ENCODE assay signal across 18 mouse cellular contexts in the genomic region with DNA sequence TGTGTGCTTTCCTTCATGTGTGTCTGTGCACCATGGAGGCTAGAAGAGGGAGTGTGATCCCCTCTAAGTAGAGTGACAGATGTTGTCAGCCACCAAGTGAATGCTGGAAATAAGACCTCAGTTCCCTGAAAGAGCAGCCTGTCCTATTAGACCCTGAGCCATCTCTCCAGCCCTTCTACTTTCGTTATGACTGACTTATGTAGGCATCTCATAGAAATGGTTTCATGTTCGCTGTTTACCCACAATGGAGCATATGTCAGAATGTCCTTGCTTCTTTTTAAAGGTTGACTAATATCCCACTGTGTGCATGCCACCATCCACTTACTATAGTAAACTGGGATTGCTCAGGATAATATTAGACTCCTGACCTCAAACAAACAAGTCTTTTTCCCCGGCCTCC. TPM values are rescaled to one million over a fixed set of nuclear protein-coding genes. Genes with fewer than 3 reads are reported as not detected.
DNase-seq lines count a peak whose midpoint lies in the region; TF ChIP-seq lines count a peak whose summit lies in the region.
"Had no signal": no experiment of that assay in that cellular context is flagged by ENCODE, and none has a peak within 500 bp of the region (broad histone marks: within the 10 kb centered on the region; RNA-seq: fewer than 3 reads in every experiment).

No protein-coding gene starts in this region.

- H3K9ac ChIP-seq in CH12.LX (ENCODE audit: insufficient read depth, low read depth) = no peak overlapping the region

- H3K4me2 ChIP-seq in CH12.LX (ENCODE audit: insufficient read depth, low read depth, poor library complexity, severe bottlenecking) = no peak overlapping the region

- TF ChIP-seq EP300 in CH12.LX (IDR thresholded peaks at IDR 0.05; ENCODE audit: low read length) = peak; percentile 41; the same call in 1 of the 2 replicates

- no peak for TF ChIP-seq RAD21 in CH12.LX (IDR thresholded peaks at IDR 0.05; ENCODE audit: low read depth, low read length)

- H3K27me3 ChIP-seq in CH12.LX (replicated peaks) = no peaks in the 10 kb centered on the region
- H3K27me3 ChIP-seq: Patski had no signal

- TF ChIP-seq CTCF in CH12.LX (conservative IDR thresholded peaks at IDR 0.05 in 1 of 2, IDR thresholded peaks at IDR 0.05 in 1 of 2; ENCODE audit: low read depth in 2 of 2, low read length in 2 of 2) = no peak

- TF ChIP-seq POLR2A in CH12.LX (IDR thresholded peaks at IDR 0.05; ENCODE audit: low read depth, low read length) = no peak

- peaks cover 0 to 7% of the 10 kb centered on the region in 2 experiments; a peak in 1 of 4 replicates for H3K4me1 ChIP-seq in CH12.LX (ENCODE audit: control insufficient read depth in 1 of 2, insufficient read depth in 2 of 2)

- no peaks in the 10 kb centered on the region for H3K79me2 ChIP-seq in CH12.LX (replicated peaks; ENCODE audit: control insufficient read depth, extremely low read depth, insufficient read depth, poor library complexity, severe bottlenecking)

- no peak overlapping the region for H3K4me3 ChIP-seq in CH12.LX (replicated peaks in 1 of 3; ENCODE audit: low read depth in 2 of 3, low read length in 2 of 3, poor library complexity in 1 of 3)

- H3K9me3 ChIP-seq in CH12.LX (replicated peaks; ENCODE audit: low read length) = no peaks in the 10 kb centered on the region
- H3K9me3 ChIP-seq: G1E had no signal

- peak; percentile 21 for DNase-seq in A20 (ENCODE audit: low read depth, low spot score)
- peak; percentile 6 for DNase-seq in CH12.LX (ENCODE audit: extremely low read depth)
- no peak for DNase-seq in kidney, postnatal 25 days
- DNase-seq in cerebellum, adult 11 months = no peak
- DNase-seq: adrenal gland, adult 2 months; adrenal gland, adult 8-10 months; adrenal gland, postnatal 10 days; adrenal gland, postnatal 14 days; adrenal gland, postnatal 25 days; adrenal gland, postnatal 36 days; B cell, adult 2 months; cerebellum, adult 11-12 months; cerebellum, adult 18-20 months; cerebellum, adult 2 months; cerebellum, adult 8-10 months; cerebellum, adult 9-10 months had no signal

- peaks cover 10 to 54% of the 10 kb centered on the region in 2 experiments for H3K36me3 ChIP-seq in CH12.LX (replicated peaks in 1 of 2; ENCODE audit: control insufficient read depth in 1 of 2, insufficient read depth in 1 of 2, low read length in 1 of 2)

- no peak overlapping the region for H3K27ac ChIP-seq in CH12.LX (ENCODE audit: insufficient read depth, low read depth)

- dilution Hi-C loops in CH12.LX (cut with MboI; ENCODE audit: extremely low pct_ligation_motif_present, extremely low pct_unique_long_range_greater_than_20kb, low sequenced_read_pairs) = no loop called here

- in situ Hi-C loops in CH12.LX (cut with MboI; ENCODE audit: low pct_ligation_motif_present, low pct_unique_long_range_greater_than_20kb, low sequenced_read_pairs) = no loop called here

TF ChIP-seq in CH12.LX, 34 proteins besides CTCF, POLR2A, EP300 and RAD21:
- peak; percentile 64; the same call in 1 of the 2 replicates for TF ChIP-seq JUND (conservative IDR thresholded peaks at IDR 0.05; ENCODE audit: low read depth, low read length)
- no peak for TF ChIP-seq BHLHE40 (IDR thresholded peaks at IDR 0.05; ENCODE audit: low read depth, low read length)
- peak; percentile 65 for TF ChIP-seq IRF4 (IDR thresholded peaks at IDR 0.05; ENCODE audit: low read depth, low read length)
- no peak for TF ChIP-seq MEF2A (IDR thresholded peaks at IDR 0.05; ENCODE audit: borderline replicate concordance, low read depth, low read length)
- 0 out of 2 replicates have a peak, but pooled peaks have one; percentile 15 for TF ChIP-seq JUN (IDR thresholded peaks at IDR 0.05; ENCODE audit: insufficient read depth, low read depth, low read length)

RNA-seq across cellular contexts. Expression of a gene that starts 13.2 kb away (rescaled TPM):
- total RNA-seq in CH12.LX (2012; rRNA removed) (9.7 and 10.4 TPM in 2 replicates), CH12.LX (2014; rRNA removed) (7.7 and 8.2 TPM in 2 replicates)
- 16.9 and 21.3 TPM in 2 replicates for polyA plus RNA-seq in CH12.LX (2012; ENCODE audit: insufficient read length, low read depth)

RNA-seq across cellular contexts. Expression of a gene that starts 55.1 kb away (rescaled TPM):
- 19.0 and 20.9 TPM in 2 replicates for total RNA-seq in CH12.LX (2012; rRNA removed)
- total RNA-seq in CH12.LX (2014; rRNA removed) = 25.1 and 26.1 TPM in 2 replicates
- 24.8 and 26.4 TPM in 2 replicates for polyA plus RNA-seq in CH12.LX (2012; ENCODE audit: insufficient read length, low read depth)

Comparison
In these comparisons a context has a peak if more than half of its experiments do, and no peak if none do; other contexts are left out.
1. DNase-seq: peak in A20 (single experiment) and CH12.LX (single experiment); none in kidney, postnatal 25 days (0 of 2) and cerebellum, adult 11 months (single experiment).